Mouse (Mus musculus) MEL (cell line): Measurements from ENCODE around the gene Slc30a1. TPM values are rescaled to one million over a fixed set of nuclear protein-coding genes. Genes with fewer than 3 reads are reported as not detected.

Experiments
- DNase-seq: peaks from one replicate; pipeline ENCODE4 v3.0.0; 2011; ENCODE audit warnings: low read depth, low spot score
- H3K27ac ChIP-seq: 2 replicates; pipeline ENCODE4 v1.5.1; 2012; ENCODE audit warnings: low read depth, mild to moderate bottlenecking, control low read depth, low read length, moderate library complexity; ENCODE audit not compliant: control insufficient read depth
- H3K27me3 ChIP-seq, 2 experiments: fragments of 150-350 bp in 1 of 2; sonication (generic) in 1 of 2; 2 replicates each; pipeline ENCODE4 v1.6.1; 2012; ENCODE audit warnings: low read length in 2 of 2, mild to moderate bottlenecking in 2 of 2, improper control_type of control experiment in 1 of 2, moderate library complexity in 1 of 2; ENCODE audit not compliant: insufficient read depth in 2 of 2, control insufficient read depth in 1 of 2
- H3K36me3 ChIP-seq, 2 experiments: 2 replicates each; pipeline ENCODE4 v1.6.1; 2012 to 2014; ENCODE audit warnings: low read length in 2 of 2, improper control_type of control experiment in 1 of 2, inconsistent platforms in 1 of 2, mild to moderate bottlenecking in 1 of 2; ENCODE audit not compliant: insufficient read depth in 2 of 2, control insufficient read depth in 1 of 2
- H3K4me1 ChIP-seq, 2 experiments: fragments of 150-350 bp in 1 of 2; sonication (generic) in 1 of 2; 2 replicates each; pipeline ENCODE4 v1.6.1; 2012; ENCODE audit warnings: low read length in 2 of 2, improper control_type of control experiment in 1 of 2, mild to moderate bottlenecking in 1 of 2; ENCODE audit not compliant: insufficient read depth in 2 of 2, control insufficient read depth in 1 of 2
- H3K4me3 ChIP-seq, 2 experiments: fragments of 150-350 bp in 1 of 2; sonication (generic) in 1 of 2; 2 replicates each; pipeline ENCODE4 v1.5.1; 2012; ENCODE audit warnings: low read depth in 2 of 2, low read length in 2 of 2, mild to moderate bottlenecking in 2 of 2, moderate library complexity in 2 of 2, control low read depth in 1 of 2, improper control_type of control experiment in 1 of 2; ENCODE audit not compliant: control insufficient read depth in 1 of 2, insufficient read depth in 1 of 2
- H3K79me2 ChIP-seq: 2 replicates; pipeline ENCODE4 v1.6.1; 2012; ENCODE audit warnings: mild to moderate bottlenecking, low read length, moderate library complexity; ENCODE audit not compliant: control insufficient read depth, poor library complexity, insufficient read depth
- H3K9ac ChIP-seq: 2 replicates; pipeline ENCODE4 v1.6.1; 2012; ENCODE audit warnings: low read depth, mild to moderate bottlenecking, control low read depth, low read length, moderate library complexity; ENCODE audit not compliant: control insufficient read depth, poor library complexity, severe bottlenecking
- H3K9me3 ChIP-seq: fragments of 150-350 bp; sonication (generic); replicated peaks from 2 replicates; pipeline ENCODE4 v1.6.1; 2012; ENCODE audit warnings: mild to moderate bottlenecking, low read length, improper control_type of control experiment, moderate library complexity; ENCODE audit not compliant: insufficient read depth
- BHLHE40 ChIP-seq: IDR thresholded peaks from 2 replicates; pipeline ENCODE4 v1.6.1; 2012; ENCODE audit warnings: low read depth, mild to moderate bottlenecking, inconsistent platforms, low read length, improper control_type of control experiment, borderline replicate concordance
- CTCF ChIP-seq, 3 experiments: IDR thresholded peaks in 2 of 3; conservative IDR thresholded peaks in 1 of 3; 2 replicates each; pipeline ENCODE4 v1.5.1; 2011 to 2012; ENCODE audit warnings: low read length in 3 of 3, low read depth in 2 of 3, mild to moderate bottlenecking in 2 of 3, improper control_type of control experiment in 1 of 3, inconsistent platforms in 1 of 3, mixed read lengths in 1 of 3, moderate library complexity in 1 of 3; ENCODE audit not compliant: control insufficient read depth in 1 of 3, insufficient read depth in 1 of 3, poor library complexity in 1 of 3, severe bottlenecking in 1 of 3
- E2F4 ChIP-seq: IDR thresholded peaks from 2 replicates; pipeline ENCODE4 v1.6.1; 2011; ENCODE audit warnings: low read depth, low read length, improper control_type of control experiment, borderline replicate concordance
- ELF1 ChIP-seq: IDR thresholded peaks from 2 replicates; pipeline ENCODE4 v1.6.1; 2014; ENCODE audit warnings: low read depth, mild to moderate bottlenecking, inconsistent platforms, low read length, improper control_type of control experiment, moderate library complexity
- EP300 ChIP-seq, 2 experiments: IDR thresholded peaks; 2 replicates each; pipeline ENCODE4 v1.6.1; 2011; ENCODE audit warnings: improper control_type of control experiment in 2 of 2, low read length in 2 of 2, low read depth in 1 of 2, mild to moderate bottlenecking in 1 of 2
- ETS1 ChIP-seq: IDR thresholded peaks from 2 replicates; pipeline ENCODE4 v1.6.1; 2012; ENCODE audit warnings: low read depth, mild to moderate bottlenecking, inconsistent platforms, low read length, improper control_type of control experiment, moderate library complexity
- GATA1 ChIP-seq: IDR thresholded peaks from 2 replicates; pipeline ENCODE4 v1.6.1; 2011; ENCODE audit warnings: low read depth, low read length, improper control_type of control experiment
- KAT2A ChIP-seq: conservative IDR thresholded peaks from 2 replicates; pipeline ENCODE4 v1.6.1; 2012; ENCODE audit warnings: low read depth, low read length, improper control_type of control experiment, inconsistent platforms
- MAX ChIP-seq: IDR thresholded peaks from 2 replicates; pipeline ENCODE4 v1.6.1; 2011; ENCODE audit warnings: low read length, improper control_type of control experiment
- MAZ ChIP-seq: IDR thresholded peaks from 2 replicates; pipeline ENCODE4 v1.6.1; 2012; ENCODE audit warnings: low read depth, mild to moderate bottlenecking, inconsistent platforms, low read length, improper control_type of control experiment
- MXI1 ChIP-seq: IDR thresholded peaks from 2 replicates; pipeline ENCODE4 v1.6.1; 2011; ENCODE audit warnings: mild to moderate bottlenecking, low read depth, low read length, improper control_type of control experiment
- MYB ChIP-seq: IDR thresholded peaks from 2 replicates; pipeline ENCODE4 v1.6.1; 2011; ENCODE audit warnings: mild to moderate bottlenecking, low read depth, low read length, improper control_type of control experiment
- MYC ChIP-seq: IDR thresholded peaks from 2 replicates; pipeline ENCODE4 v1.6.1; 2011; ENCODE audit warnings: low read depth, mild to moderate bottlenecking, low read length, improper control_type of control experiment, moderate library complexity
- POLR2A ChIP-seq, 2 experiments: IDR thresholded peaks; 2 replicates each; pipeline ENCODE4 v1.6.1; 2011 to 2012; ENCODE audit warnings: low read length in 2 of 2, mild to moderate bottlenecking in 2 of 2, control low read depth in 1 of 2, improper control_type of control experiment in 1 of 2, low read depth in 1 of 2, moderate library complexity in 1 of 2; ENCODE audit not compliant: control insufficient read depth in 1 of 2, insufficient read depth in 1 of 2, poor library complexity in 1 of 2
- POLR2AphosphoS2 ChIP-seq: IDR thresholded peaks from 2 replicates; pipeline ENCODE4 v1.6.1; 2011; ENCODE audit warnings: low read length, improper control_type of control experiment
- POLR2AphosphoS5 ChIP-seq: IDR thresholded peaks from 2 replicates; pipeline ENCODE4 v1.6.1; 2012; ENCODE audit warnings: low read depth, borderline replicate concordance, mild to moderate bottlenecking, inconsistent platforms, low read length, moderate library complexity, mixed read lengths
- RAD21 ChIP-seq: IDR thresholded peaks from 2 replicates; pipeline ENCODE4 v1.6.1; 2011; ENCODE audit warnings: mild to moderate bottlenecking, low read depth, low read length, improper control_type of control experiment
- RCOR1 ChIP-seq: IDR thresholded peaks from 2 replicates; pipeline ENCODE4 v1.6.1; 2012; ENCODE audit warnings: low read depth, mild to moderate bottlenecking, inconsistent platforms, low read length, improper control_type of control experiment
- SIN3A ChIP-seq: IDR thresholded peaks from 2 replicates; pipeline ENCODE4 v1.6.1; 2012; ENCODE audit warnings: low read length, improper control_type of control experiment, inconsistent platforms
- TAL1 ChIP-seq: IDR thresholded peaks from 2 replicates; pipeline ENCODE4 v1.6.1; 2012; ENCODE audit warnings: mild to moderate bottlenecking, inconsistent platforms, low read length, moderate library complexity, mixed read lengths
- TCF12 ChIP-seq: IDR thresholded peaks from 2 replicates; pipeline ENCODE4 v1.6.1; 2014; ENCODE audit warnings: low read depth, mild to moderate bottlenecking, inconsistent platforms, low read length, improper control_type of control experiment, moderate library complexity
- USF1 ChIP-seq: IDR thresholded peaks from 2 replicates; pipeline ENCODE4 v1.6.1; 2014; ENCODE audit warnings: low read depth, mild to moderate bottlenecking, inconsistent platforms, low read length, improper control_type of control experiment, moderate library complexity
- USF2 ChIP-seq, 2 experiments: IDR thresholded peaks; 2 replicates each; pipeline ENCODE4 v1.6.1; 2011 to 2012; ENCODE audit warnings: improper control_type of control experiment in 2 of 2, low read length in 2 of 2, borderline replicate concordance in 1 of 2, inconsistent platforms in 1 of 2, low read depth in 1 of 2, mild to moderate bottlenecking in 1 of 2; ENCODE audit not compliant: insufficient read depth in 1 of 2
- ZKSCAN1 ChIP-seq: IDR thresholded peaks from 2 replicates; pipeline ENCODE4 v1.6.1; 2012; ENCODE audit warnings: low read depth, mild to moderate bottlenecking, inconsistent platforms, low read length, improper control_type of control experiment, moderate library complexity
- ZNF384 ChIP-seq: IDR thresholded peaks from 2 replicates; pipeline ENCODE4 v1.6.1; 2012; ENCODE audit warnings: low read depth, mild to moderate bottlenecking, inconsistent platforms, low read length, improper control_type of control experiment
- polyA plus RNA-seq, 2 experiments: library from polyadenylated mRNA; stranded (reverse) in 1 of 2; unstranded in 1 of 2; fragments of >175 nt in 1 of 2; fragments of >200 nt in 1 of 2; gene quantifications; 2 replicates each; pipeline versions ENCODE4 v1.2.1 to v1.2.4; 2012; ENCODE audit warnings: low replicate concordance in 2 of 2, low read depth in 1 of 2; ENCODE audit not compliant: insufficient read length in 2 of 2, insufficient read depth in 1 of 2, missing spikeins in 1 of 2
- total RNA-seq: library from RNA; depleted of rRNA; stranded (reverse); fragments of 300-350 nt; gene quantifications from 2 replicates; pipeline ENCODE4 v1.2.3, GENCODE M21; 2012

Slc30a1 gene
- total and polyA plus RNA-seq, 3 experiments: 10.4 to 10.7 TPM; not detected in 1

GRCm38 (mm10) chr1:191858136-191858535 lies 48.4 kb upstream of the Slc30a1 start:
- no peak overlapping the region for H3K9ac ChIP-seq
- H3K9me3 ChIP-seq: no peaks in the 10 kb centered on the region
- H3K27me3 ChIP-seq: no peaks in the 10 kb centered on the region
- peaks cover 16 to 47% of the 10 kb centered on the region in 2 experiments for H3K4me1 ChIP-seq
- no peaks in the 10 kb centered on the region for H3K79me2 ChIP-seq
- no peak for TF ChIP-seq MYC
- no peak for TF ChIP-seq ZKSCAN1
- TF ChIP-seq POLR2AphosphoS5: no peak
- TF ChIP-seq ELF1: no peak
- no peak for TF ChIP-seq MAZ
- no peak for TF ChIP-seq RAD21
- DNase-seq: no peak
- no peak overlapping the region for H3K4me3 ChIP-seq
- peaks cover 0 to 30% of the 10 kb centered on the region in 2 experiments; a peak in 2 of 4 replicates for H3K36me3 ChIP-seq
- no peak overlapping the region for H3K27ac ChIP-seq

- DNase-seq: peak; percentile 87
- H3K27me3 ChIP-seq: no peaks in the 10 kb centered on the region
- H3K79me2 ChIP-seq: no peaks in the 10 kb centered on the region
- no peak overlapping the region for H3K4me3 ChIP-seq
- peak; percentile 91 for TF ChIP-seq MAX
- TF ChIP-seq POLR2A (IDR thresholded peaks at IDR 0.05; ENCODE audit: control insufficient read depth in 1 of 2, insufficient read depth in 1 of 2, low read depth in 1 of 2, low read length in 2 of 2, poor library complexity in 1 of 2): no peak
- peak; percentile 68 for TF ChIP-seq USF1
- TF ChIP-seq USF2 (IDR thresholded peaks at IDR 0.05; ENCODE audit: borderline replicate concordance in 1 of 2, insufficient read depth in 1 of 2, low read depth in 1 of 2, low read length in 2 of 2): no peak
- peak; percentile 91 for TF ChIP-seq MYC
- no peak for TF ChIP-seq CTCF (IDR thresholded peaks at IDR 0.05 in 2 of 3, conservative IDR thresholded peaks at IDR 0.05 in 1 of 3; ENCODE audit: control insufficient read depth in 1 of 3, insufficient read depth in 1 of 3, low read depth in 2 of 3, low read length in 3 of 3, poor library complexity in 1 of 3, severe bottlenecking in 1 of 3)
- TF ChIP-seq RCOR1: peak; percentile 87
- TF ChIP-seq POLR2AphosphoS2: no peak
- TF ChIP-seq EP300 (IDR thresholded peaks at IDR 0.05; ENCODE audit: low read depth in 1 of 2, low read length in 2 of 2): peak; percentile 48 to 73; a peak in 3 of 4 replicates
- TF ChIP-seq BHLHE40: 0 out of 2 replicates have a peak, but pooled peaks have one; percentile 6
- no peak for TF ChIP-seq KAT2A
- no peak for TF ChIP-seq ZKSCAN1
- no peak for TF ChIP-seq MYB
- TF ChIP-seq E2F4: no peak
- peak; percentile 65 for TF ChIP-seq GATA1
- TF ChIP-seq ETS1: peak; percentile 70; the same call in 1 of the 2 replicates
- TF ChIP-seq TCF12: peak; percentile 75
- TF ChIP-seq TAL1: peak; percentile 39
- no peak for TF ChIP-seq ZNF384
- TF ChIP-seq POLR2AphosphoS5: no peak
- TF ChIP-seq MXI1: peak; percentile 89
- peak; percentile 74 for TF ChIP-seq SIN3A
- no peak overlapping the region for H3K27ac ChIP-seq
- peaks cover 0 to 15% of the 10 kb centered on the region in 2 experiments; a peak in 2 of 4 replicates for H3K36me3 ChIP-seq
- peaks cover 9 to 30% of the 10 kb centered on the region in 2 experiments for H3K4me1 ChIP-seq
- no peak overlapping the region for H3K9ac ChIP-seq
- H3K9me3 ChIP-seq: no peaks in the 10 kb centered on the region
These were observed 46.7 kb upstream of the Slc30a1 start for GRCm38 (mm10) chr1:191859847-191860246.
